Mouse (Mus musculus) cortical plate, adult 2 months (tissue): Measurements from ENCODE around the gene Ppa1.

Experiments
- CTCF ChIP-seq: fragments of 200-500 bp; IDR thresholded peaks from 2 replicates; pipeline ENCODE4 v1.5.1; 2011; ENCODE audit warnings: mild to moderate bottlenecking, control low read depth, low read length; ENCODE audit not compliant: insufficient read depth; ENCODE audit errors: extremely low read depth
- POLR2A ChIP-seq: fragments of 200-500 bp; IDR thresholded peaks from 2 replicates; pipeline ENCODE4 v1.6.1; 2011; ENCODE audit warnings: mild to moderate bottlenecking, low read length, control low read depth; ENCODE audit not compliant: insufficient read depth; ENCODE audit errors: extremely low read depth

GRCm38 (mm10) chr10:61627938-61628250 lies 20.5 kb upstream of the Ppa1 start:
- TF ChIP-seq POLR2A: no peak
- no peak for TF ChIP-seq CTCF
